Mouse (Mus musculus): ENCODE data around the gene Rad54l. TPM values are rescaled to one million over a fixed set of nuclear protein-coding genes. Genes with fewer than 3 reads are reported as not detected.
A peak's percentile ranks its signal among the peaks of the same experiment; 100 is the strongest.

The Rad54l gene
- polyA plus RNA-seq, 1 experiment = 2.4 TPM

DNA sequence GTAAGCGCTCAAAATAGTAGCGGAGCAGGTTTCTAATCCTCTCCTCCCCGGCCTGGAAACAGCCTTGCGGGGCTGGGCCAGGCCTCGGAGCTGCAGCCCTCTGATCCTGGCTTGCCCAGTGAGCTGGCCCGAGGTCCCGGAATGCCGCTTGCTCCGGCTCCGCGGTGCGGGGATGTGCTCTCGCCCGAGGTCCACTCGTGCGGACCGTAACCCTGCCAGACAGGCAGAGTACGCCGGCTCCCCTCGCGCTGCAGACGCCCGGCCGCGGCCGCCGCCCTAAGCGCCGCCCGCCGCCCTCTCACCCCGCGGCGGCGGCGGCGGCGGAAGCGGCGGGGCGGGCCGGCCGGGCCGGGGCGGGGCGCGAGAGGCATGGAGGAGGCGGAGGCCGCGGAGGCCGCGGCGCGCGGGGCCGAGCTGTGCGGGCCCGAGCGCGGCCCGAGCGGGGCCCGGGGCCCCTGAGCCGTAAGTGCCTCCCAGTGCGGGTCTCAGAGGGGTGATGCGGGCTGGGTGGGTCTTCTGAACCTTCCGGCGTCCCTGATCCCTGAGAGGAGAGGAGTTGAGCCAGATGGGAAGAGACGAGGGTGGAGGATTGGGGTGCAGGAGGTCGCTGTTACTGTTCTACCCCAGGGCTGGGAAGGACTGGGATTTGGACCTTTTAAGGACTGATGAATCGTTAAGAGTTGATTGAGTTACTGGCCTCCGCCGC, 26.8 kb upstream of the Rad54l start:
- no peak for TF ChIP-seq GATA1 (IDR thresholded peaks at IDR 0.05; ENCODE audit: low read length)

DNA sequence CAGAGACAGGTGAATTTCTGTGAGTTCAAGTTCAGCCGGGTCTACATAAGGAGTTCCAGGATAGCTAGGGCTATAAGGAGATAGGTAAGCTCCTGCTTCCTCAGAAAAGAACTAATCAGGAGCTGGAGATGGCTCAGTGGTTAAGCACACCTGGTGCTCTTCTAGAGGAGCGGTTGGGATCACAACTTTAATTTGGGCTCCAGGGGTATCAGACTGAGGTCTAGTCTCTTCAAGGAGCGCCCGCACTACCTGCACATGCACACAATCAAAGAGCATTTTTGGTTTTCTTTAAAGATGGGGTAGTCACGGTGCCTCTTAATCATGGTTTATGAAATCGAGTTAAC, 26.3 kb upstream of the Rad54l start:
- TF ChIP-seq GATA1 (IDR thresholded peaks at IDR 0.05; ENCODE audit: low read length) = no peak

DNA sequence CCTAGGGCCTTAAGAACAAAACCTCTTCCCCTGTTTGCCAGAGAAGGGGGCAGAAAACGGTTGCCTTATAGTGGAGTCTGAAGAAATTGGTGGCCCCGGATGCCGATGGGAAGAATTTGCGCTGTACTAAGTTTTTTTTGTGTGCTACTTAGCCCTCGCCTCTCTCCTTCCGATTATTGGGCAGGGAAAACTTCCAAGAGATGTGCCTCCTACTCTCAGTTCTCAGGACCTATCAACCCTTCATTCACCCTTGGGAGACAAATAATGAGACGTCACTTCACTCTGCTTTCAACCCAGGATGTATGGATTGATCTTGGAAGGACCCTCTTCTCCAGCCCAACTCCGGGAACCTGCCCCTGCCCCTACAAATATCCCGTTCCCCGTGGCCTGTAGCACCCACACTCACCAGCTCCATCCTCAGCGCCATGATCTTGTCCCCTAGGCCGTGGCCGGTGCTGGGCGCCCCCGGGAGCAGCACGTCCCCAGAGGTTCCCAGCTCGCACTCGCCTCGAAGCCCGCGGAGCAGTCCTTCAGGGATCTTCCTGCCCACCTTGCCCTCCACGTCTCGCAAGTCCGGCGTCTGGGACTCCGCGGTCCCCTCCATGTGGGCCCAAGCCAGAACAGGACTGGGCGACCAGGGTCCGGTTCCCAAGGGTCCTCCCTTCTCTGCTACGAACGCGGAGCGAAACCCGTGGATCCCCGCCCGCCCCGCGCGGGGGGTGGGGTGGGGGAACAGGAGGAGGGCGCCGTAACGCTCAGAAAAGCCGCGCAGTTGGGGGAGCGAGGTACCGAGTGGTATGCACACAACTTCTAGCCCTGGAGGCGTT, 20.6 kb upstream of the Rad54l start:
- no peak for TF ChIP-seq GATA1 (IDR thresholded peaks at IDR 0.05; ENCODE audit: low read length)

DNA sequence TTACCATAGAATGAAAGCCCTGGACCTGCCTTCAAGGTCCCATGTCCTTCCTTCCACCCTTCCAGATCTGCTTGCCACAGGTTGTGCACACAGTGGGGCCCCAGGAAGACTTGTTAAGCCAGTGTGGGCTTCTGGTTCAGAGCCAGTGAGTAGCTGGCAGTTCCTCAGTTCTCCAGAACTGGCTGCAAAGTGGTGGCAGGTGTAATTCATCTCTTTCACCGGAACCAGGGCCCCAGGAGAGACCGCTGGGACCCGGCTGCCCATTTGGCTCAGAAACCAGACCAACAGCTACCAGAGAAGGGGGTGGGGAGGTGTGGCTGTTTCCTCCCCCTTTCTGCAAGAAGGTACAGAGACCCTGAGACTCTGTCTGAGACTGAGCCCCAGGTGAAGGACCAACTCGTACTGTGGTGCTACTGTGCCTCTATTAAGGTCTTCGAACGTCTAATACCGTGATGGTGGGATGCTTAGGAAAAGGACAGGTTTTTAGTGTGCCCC, 19.9 kb upstream of the Rad54l start:
- TF ChIP-seq GATA1 (IDR thresholded peaks at IDR 0.05; ENCODE audit: low read length) = no peak

DNA sequence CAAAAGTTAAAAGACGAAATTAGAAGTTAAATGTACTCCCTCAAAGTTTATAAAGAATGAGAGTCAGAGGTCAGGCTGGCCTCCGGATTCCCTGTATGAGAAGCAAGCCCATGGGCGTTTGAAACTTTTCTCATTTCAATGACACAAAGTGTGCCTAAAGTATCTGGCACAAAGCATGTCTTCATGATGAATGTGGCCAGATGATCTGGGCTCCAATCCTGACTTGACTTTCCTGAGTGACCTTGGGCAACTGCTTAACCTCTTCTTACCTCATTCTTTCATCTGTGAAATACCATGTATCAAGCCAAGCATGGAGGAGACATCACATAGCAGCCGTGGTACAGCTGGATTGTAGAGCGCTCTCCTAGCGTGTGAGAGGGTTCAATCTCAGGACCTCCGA, 18.8 kb upstream of the Rad54l start:
- TF ChIP-seq GATA1 (IDR thresholded peaks at IDR 0.05; ENCODE audit: low read length) = no peak

DNA sequence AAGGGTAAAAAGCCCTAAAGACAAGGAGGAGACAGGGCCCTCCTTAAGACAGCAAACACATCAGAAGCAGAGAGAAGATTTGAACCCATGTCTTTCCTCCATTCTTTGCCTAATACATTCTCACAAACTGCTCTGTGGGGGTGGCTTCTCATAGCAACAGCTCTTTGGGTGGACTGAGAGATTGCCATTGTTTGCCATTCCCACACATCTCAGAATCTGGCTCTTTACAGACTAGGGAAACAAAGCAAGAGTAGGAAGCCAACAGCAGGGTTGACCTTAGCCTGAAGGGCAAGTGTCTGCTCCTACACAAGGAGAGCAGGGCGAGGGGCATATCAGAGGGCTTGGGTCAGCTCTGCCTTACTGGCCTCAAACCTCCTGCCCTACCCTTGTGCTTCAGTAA, 18.2 kb upstream of the Rad54l start:
- TF ChIP-seq GATA1 (IDR thresholded peaks at IDR 0.05; ENCODE audit: low read length) = no peak

DNA sequence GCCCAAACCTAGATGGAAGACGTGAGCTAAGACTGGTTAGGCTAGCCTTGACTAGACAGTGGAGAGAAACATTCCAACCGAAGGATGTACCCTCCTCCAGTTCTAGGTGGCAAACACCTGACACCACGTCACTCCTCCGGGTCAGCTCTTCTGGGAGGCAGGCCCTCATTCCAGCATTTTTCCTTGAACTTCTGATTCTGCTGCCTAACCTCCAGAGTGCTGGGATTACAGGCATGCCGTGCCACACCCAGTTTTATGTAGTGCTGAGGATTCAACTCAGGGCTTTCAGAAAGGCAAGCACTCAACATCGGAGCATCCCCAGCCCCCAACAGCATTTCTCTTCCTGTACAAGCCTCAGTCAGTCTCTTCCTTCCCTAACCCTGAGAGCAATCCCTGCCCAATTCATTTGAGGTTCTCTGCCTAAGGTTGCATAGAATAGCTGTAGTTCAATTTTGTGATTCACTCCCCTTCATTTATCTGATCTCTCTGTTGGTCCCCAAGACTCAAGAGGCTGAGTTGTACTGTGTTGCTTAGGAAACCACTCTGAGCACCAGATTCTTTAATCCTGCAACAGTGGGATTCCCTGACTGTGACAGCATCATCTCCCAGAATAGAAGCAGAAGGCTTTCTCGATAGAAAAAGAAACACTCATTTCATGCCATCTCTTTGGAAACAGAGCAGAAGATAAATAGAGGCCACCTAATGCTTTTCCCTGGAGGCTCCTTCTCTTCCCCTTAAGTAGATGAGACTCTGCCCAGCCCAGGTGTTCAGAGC, 17.5 kb upstream of the Rad54l start:
- TF ChIP-seq GATA1 (IDR thresholded peaks at IDR 0.05; ENCODE audit: low read length) = no peak

DNA sequence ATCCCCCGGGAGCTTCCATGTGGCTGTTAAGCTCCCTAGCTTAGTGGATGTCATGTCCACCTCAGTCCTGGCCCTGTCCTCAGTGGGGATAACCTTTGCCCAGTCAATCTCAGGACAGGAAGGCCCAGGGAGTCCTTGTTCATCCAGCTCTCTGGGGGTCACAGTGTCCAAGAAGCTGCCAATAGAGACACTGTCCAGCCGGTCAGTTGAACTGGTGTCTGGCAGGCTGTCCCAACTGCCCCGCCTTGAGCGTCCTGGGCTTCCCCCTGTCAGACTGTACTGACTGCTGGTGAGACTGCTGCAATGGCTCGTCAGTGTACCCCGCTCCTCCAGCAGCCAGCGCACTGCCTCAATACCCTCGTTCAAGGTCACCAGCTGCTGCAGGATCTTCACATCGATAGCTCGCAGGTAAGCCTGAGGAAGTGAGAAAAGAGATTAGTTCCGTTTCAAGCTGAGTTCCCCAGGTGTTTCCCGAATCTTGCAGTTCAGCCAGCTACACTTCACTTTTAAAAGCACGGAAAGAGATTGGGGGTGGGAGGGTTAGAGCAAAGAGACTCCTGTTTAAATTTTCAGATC, 14.0 kb upstream of the Rad54l start:
- no peak for TF ChIP-seq GATA1 (IDR thresholded peaks at IDR 0.05; ENCODE audit: low read length)

DNA sequence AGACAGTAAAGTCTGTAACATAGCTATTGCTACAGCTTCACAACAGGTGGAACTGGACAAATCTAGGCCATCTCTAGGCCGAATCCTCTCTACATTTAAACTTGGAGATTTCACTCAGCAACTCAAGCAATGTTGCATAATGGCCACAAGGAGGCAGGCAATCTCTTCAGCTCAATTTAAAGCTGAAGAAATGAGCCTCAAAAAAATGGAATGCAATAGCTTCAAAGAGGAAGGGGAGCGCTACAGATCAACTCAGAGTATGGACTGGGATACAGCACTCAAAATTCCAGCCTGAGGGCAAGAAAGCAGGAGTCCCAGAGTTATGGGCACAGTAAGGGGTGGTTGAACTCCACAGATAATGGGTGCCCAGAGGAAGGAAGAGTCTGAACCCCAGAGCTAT, 11.5 kb upstream of the Rad54l start:
- TF ChIP-seq GATA1 (IDR thresholded peaks at IDR 0.05; ENCODE audit: low read length) = no peak

DNA sequence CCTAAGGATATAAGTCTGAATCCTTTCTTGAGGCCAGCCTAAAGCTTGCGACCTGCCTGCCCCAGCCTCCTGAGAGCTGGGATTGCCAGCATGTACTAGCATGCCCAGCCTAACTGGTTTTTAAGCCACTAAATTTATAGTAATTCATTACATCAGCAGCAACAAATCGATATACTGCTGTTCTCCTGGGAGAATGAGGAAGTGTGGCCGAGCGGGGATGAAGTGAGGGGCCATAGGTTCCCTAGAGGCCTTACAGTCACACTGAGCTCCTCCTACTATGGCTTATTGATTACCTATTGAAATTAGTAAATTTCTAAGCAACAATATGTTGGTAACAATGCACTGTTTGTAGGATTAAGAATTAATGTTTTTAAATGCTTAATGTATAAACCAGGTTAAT, 9.6 kb upstream of the Rad54l start:
- TF ChIP-seq GATA1 (IDR thresholded peaks at IDR 0.05; ENCODE audit: low read length) = no peak

DNA sequence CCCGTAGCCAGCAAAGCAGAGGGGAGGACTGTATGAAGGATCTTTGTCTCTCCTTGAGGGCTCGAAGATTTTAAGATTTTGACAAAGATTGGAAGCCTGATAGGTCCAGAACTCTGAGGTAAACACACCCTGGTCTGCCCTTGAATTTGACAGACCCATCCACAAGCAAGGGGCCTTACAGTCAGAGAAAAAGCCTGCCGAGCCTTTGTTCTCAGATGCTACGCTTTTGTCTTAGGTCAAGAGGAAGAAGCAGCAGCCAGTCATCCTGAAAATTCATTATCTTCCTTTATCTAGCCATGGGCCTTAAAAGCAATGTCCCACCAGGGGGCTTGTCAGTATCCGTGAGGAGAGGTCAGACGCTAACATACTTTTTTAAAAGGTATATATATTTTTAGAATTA, 4.5 kb upstream of the Rad54l start:
- no peak for TF ChIP-seq GATA1 (IDR thresholded peaks at IDR 0.05; ENCODE audit: low read length)

DNA sequence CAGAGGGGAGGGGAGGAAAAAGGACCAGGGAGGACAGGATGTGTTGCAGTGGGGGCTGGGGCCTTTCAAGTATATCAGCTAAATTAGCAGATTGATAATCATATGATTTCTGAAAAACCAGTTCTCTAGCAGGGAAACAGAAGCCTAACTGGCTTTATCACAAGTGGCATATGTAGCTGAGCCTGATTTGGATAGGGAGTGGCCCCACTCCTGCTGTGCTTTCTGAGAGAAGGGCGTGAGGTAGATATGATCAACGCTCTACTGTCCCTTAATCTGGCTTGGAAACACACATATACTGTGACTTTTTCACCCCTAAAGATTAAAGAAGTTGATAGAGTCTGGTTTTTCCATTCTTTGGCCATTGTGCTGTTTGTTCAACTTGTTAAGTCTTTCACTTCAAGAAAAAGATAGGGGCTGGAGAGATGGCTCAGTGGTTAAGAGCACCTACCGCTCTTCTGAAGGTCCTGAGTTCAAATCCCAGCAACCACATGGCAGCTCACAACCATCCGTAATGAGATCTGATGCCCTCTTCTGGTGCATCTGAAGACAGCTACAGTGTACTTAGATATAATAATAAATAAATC, 2.4 kb upstream of the Rad54l start:
- peak; percentile 93 for TF ChIP-seq GATA1 (IDR thresholded peaks at IDR 0.05; ENCODE audit: low read length)

DNA sequence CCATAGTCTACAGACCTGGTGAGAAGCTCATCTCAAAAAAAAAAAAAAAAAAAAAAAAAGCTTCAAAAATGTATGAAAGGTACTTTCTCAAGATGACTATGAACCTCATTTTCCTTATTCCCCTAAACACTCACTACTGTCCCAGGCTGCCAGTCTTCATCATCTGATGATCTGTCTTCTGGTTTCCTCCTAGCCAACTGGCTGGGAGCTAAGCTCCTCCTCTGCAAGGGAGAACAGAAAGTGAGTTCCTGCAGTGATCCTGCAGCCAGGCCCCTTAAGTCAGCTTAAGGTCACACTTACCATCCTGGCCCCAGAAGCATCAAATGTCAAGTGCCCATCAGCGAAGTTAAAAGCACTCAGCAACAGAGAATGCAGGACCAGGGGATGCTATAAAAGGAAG, 728 bp downstream of the Rad54l start:
- no peak for TF ChIP-seq GATA1 (IDR thresholded peaks at IDR 0.05; ENCODE audit: low read length)

DNA sequence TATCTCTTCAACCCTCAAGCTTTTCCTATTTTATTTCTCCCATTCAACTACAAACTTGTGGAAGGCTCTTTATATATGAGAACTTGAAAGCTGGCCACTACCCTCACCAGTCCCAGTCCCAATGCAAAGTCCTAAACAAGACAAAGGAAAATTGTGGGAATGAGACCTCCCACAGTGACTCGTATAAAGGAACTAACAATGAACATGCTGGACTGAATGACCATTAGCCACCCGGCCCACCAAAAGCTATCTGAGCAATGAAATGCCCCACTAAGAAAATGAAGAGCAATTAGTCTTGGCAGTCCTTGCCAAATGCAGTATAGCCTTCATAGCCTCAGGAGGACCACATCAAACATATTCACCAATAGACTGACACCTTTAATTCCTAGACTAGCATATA, 12.0 kb downstream of the Rad54l start:
- no peak for TF ChIP-seq GATA1 (IDR thresholded peaks at IDR 0.05; ENCODE audit: low read length)

DNA sequence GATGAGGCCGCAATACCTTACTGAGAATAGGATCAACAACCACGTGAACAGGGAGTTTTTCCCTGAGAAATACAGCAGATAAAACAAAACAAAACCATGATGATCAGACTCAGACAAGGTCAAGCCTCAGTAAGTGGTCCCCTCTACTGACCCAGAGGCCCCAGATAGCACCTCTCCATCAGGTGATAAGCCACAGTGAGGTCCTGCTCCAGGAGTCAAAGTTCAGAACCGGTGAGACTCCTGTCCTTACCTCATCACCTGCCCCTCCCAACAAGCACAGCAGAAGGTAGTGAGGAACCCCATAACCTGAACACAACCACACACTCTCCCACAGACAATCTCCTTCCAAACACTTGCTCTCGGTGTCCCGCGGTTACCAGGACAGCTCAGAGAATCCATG, 12.8 kb downstream of the Rad54l start:
- no peak for TF ChIP-seq GATA1 (IDR thresholded peaks at IDR 0.05; ENCODE audit: low read length)
